Mouse (Mus musculus) yolk sac, embryonic 10.5 days (tissue): ENCODE results near the gene Ccdc71.

Experiments
- DNase-seq: peaks from one replicate; pipeline ENCODE4 v3.0.0-alpha.2; 2017; ENCODE audit warnings: low spot score

Gene Ccdc71

GRCm38 (mm10) chr9:108459939-108460318 is 398 bp upstream of the Ccdc71 start:
- no peak for DNase-seq

GRCm38 (mm10) chr9:108461181-108461631 is 879 bp downstream of the Ccdc71 start, which contains the start of gene Klhdc8b:
Gene Klhdc8b, minus strand, starts transcription at chr9:108461581.
- no peak for DNase-seq

DNA sequence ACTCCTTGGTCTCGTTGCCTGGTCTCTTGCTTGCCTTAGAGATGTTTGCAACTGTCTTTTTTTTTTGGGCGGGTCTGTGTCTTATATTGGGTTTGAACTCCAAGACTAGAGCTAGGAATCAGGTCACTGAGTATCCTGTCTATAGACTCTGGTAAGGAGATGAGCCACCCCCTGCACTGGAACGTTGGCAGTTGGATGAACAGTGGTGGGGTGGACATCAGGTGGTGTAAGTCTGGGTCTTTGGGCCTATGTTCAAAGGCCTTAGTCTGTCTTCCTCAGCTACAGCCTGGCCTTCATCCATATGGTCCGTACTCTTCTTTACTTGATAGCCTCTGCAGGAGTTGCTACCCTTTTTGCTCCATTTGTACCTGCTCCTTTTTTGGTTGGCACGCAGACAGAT is 1.3 kb downstream of the Ccdc71 start:
- DNase-seq: no peak

- no peak for DNase-seq
Observed at GRCm38 (mm10) chr9:108462192-108462591, 1.9 kb downstream of the Ccdc71 start.

DNA sequence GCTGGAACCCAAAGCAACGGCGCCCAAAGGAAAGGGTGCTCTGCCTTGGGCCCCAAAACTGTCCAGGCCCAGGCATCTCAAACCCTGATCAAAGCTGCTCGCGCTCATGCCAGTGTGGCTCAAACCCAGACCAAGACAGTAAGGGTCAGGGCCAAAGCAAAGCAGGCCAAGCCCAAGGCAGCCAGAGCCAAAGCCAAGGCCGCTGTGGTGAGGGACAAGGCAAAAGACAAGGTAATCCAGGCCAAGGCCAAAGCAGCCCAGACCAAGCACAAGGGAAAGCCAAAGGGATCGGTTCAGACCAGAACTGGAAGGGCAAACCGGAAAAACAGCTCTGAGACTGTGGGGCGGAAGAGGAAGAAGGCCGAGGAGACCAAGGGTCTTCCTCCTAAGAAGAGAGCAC is 3.4 kb downstream of the Ccdc71 start:
- no peak for DNase-seq

- DNase-seq: no peak
Observed at GRCm38 (mm10) chr9:108466219-108466618, 5.9 kb downstream of the Ccdc71 start.

DNA sequence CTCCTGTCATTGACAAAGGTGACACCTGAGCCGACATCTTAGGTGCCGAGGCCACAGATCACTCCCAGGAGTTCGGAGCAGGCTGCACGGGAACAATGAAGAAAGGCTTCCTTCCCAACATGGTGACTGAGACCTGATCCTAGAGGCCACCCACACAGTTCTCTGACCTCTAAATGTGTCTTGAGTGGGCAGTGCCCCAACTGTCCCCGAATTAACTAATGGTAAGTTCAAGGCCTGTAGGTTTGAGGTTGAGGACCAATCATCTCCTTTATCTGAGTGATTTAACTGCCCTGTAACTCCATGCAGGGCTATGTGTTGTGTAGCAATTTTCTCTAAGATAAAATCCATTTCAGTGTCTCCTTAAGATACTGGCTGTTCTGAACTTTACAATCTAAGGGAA is 9.1 kb downstream of the Ccdc71 start:
- no peak for DNase-seq

DNA sequence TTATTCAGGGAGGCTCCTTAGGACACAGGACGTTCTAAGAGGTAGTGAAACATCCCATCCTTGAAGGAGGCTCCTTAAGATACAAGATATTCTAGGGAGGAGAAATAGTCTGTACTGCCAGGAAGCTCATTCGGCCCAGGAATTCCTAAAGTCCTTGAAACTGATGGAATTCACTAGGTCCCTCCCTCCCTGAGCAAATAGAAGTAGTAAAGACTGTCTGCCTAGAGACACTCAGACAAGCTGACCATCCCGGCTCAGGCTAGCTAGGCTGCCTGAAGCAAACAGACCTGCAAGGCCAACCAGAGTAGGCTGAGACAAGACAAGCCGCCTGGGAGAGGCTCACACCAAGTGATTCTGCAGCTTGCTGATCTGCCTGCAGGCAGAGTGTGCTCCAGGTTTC is 9.5 kb downstream of the Ccdc71 start:
- DNase-seq: peak; percentile 76

DNA sequence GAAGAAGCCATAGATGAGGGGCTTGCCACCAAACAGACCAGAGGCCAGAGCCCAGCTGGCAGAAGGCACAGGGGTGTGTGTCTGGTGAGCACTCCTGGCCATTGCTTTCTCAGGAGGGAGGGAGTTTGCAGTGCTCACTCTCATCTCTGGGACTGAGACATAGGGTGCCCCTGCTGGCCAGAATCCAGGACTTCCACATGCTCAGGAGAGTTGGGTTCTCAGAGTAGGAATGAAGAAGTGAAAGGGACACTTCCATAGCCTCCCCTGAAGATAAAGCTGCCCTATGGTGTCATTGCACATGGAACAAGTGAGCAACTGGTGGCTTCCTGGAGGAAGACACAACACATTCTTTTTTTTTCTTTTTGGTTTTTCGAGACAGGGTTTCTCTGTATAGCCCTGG is 14.2 kb downstream of the Ccdc71 start:
- no peak for DNase-seq

DNA sequence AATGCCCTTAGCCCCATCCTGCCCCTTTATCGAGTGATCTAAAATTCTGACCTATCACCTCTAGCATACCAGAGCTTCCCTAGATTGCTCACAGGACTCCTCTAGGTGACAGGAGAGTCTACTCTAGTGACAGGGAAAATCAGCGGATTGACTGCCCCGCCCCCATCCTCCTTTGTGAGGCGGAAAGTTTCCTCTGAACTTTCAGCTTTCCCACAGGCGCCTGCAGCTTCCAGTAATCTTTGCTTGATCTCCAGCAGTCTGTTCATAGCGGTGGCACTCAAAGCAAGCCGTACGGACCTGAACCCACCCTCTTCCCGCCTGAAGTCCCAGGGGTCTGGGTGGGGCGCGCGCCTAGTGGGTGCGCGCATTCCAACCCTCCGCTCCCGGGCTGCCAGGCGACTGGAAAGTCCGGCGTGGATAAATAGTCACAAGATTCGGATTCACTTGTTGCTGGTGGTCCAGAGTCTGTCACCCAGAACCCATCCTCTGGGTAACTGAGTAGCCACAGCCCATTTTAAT is 18.4 kb downstream of the Ccdc71 start:
- peak; percentile 91 for DNase-seq

DNA sequence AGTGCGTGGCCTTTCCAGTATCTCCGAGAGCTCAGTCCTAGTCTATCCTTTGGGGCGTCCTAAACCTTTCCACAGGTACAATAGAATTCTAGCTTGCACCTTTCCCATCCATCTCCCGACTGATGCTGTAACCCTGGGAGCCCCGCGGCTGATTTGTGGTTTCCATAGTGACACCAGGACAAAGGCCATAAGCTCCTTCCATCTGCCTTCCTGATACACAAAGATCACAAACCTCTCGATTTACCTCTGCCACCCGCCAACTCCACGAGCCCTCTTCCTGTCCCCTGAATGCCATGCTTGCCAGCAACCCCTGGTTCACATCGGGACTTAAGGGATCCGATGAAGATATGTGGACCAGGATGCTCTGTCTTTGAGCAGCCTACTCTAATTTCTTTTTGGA is 18.9 kb downstream of the Ccdc71 start:
- no peak for DNase-seq

DNA sequence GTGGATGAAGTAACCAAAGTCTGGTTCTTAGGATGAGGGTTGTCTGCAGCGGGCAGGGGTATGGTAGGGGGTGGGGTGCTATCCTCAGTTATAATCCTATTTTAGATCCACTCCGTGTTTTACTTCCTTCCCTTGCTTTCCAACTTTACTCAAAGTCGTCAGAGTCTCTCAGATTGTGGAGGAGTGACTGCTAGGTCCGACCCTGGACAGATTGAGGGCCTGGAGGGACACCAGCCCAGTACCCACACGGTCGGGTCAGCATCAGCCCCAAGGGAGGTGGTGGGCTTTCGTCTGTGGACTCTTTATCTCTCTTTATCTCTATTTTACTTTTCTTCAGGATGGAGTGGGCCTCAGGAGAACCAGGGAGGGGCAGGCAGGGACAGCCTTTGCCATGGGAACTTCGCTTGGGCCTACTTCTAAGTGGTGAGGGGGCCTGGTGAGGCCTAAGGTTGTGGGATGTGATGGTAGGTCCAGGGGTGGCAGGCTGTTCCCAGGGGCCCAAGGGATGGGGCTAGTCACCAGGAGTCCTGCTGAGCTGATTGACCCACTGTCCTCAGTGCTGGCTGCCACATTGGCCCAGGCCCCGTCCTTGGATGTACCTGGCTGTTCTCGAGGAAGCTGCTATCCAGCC is 19.5 kb downstream of the Ccdc71 start, which contains the start of gene Lamb2:
TSS of gene Lamb2 (plus strand) at position 16 of the 631 bp plus-strand sequence.
- DNase-seq: peak; percentile 72

GRCm38 (mm10) chr9:108480813-108481519 is 20.6 kb downstream of the Ccdc71 start:
- no peak for DNase-seq

DNA sequence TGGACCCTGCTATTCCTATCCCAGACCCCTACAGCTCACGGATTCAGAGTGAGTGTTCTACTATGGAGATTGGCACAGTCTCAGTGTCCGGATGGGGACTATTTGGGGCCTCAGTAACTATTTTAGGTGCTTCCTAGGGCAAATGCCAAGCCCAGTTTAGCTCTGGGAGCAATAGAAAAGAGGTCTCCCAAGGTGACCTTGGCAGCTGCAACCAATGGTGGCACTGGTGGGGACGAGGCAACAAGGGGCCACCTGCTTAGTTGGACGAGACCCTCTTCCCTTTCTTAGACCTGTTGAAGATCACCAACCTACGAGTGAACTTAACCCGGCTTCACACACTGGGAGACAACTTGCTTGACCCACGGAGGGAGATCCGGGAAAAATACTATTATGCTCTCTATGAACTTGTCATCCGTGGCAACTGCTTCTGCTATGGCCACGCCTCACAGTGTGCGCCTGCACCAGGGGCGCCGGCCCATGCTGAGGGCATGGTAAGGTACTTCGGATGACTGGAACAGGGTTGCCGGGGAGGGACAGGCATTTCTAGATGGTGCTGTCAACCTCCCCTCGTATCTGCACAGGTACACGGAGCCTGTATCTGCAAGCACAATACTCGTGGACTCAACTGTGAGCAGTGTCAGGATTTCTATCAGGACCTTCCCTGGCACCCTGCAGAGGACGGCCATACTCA is 21.3 kb downstream of the Ccdc71 start:
- DNase-seq: no peak

GRCm38 (mm10) chr9:108483051-108483790 is 22.9 kb downstream of the Ccdc71 start:
- peak; percentile 72 for DNase-seq

- DNase-seq: peak; percentile 36
Observed at GRCm38 (mm10) chr9:108484021-108484420, 23.7 kb downstream of the Ccdc71 start.

DNA sequence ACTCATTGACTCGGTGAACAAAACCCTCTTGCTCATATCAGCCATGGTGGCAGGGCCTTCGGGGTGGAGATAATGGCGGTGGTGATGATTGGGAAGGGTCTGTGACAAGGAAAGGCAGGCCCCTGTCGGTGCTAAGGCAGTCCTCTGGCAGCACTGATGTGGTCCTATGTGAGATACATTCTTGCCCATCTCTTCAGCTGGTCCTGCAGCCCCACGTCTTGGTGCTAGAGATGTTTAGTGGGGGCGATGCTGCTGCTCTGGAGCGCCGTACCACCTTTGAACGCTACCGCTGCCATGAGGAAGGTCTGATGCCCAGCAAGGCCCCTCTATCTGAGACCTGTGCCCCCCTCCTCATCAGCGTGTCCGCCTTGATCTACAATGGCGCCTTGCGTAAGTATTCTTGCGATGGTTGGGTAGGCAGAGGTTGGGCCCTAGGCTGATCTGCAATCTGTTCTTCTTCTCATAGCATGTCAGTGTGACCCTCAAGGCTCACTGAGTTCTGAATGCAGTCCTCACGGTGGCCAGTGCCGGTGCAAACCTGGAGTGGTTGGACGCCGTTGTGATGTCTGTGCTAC is 25.1 kb downstream of the Ccdc71 start:
- DNase-seq: no peak

GRCm38 (mm10) chr9:108486973-108487530 is 26.7 kb downstream of the Ccdc71 start:
- no peak for DNase-seq

DNA sequence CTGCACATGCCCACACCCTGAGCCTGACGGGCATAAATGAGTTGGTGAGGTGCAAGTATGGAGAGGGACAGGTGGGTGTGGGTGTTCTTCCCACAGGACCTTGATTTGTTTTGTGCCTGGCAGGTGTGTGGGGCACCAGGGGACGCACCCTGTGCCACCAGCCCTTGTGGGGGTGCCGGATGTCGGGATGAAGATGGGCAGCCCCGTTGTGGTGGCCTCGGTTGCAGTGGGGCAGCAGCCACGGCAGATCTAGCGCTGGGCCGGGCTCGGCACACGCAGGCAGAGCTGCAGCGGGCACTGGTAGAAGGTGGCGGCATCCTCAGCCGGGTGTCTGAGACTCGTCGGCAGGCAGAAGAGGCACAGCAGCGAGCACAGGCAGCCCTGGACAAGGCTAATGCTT is 28.1 kb downstream of the Ccdc71 start:
- no peak for DNase-seq

DNA sequence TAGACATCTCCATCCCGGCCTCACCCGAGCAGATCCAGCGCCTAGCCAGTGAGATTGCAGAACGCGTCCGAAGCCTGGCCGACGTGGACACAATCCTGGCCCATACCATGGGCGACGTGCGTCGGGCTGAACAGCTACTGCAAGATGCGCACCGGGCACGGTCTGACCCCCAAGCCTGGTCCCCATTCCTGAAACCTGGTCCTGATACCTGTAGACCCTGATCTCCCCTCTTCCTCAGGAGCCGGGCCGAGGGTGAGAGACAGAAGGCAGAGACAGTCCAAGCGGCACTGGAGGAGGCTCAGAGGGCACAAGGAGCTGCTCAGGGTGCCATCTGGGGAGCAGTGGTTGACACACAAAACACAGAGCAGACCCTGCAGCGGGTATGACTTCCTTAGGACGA is 28.9 kb downstream of the Ccdc71 start:
- no peak for DNase-seq
